Mouse (Mus musculus) ES-E14 (cell line): ENCODE measurements around the gene Gnb2.

Experiments used
- HCFC1 ChIP-seq: IDR thresholded peaks from 2 replicates; pipeline ENCODE4 v1.6.1; 2012; ENCODE audit warnings: low read length, inconsistent platforms, borderline replicate concordance; ENCODE audit not compliant: insufficient read depth
- MAFK ChIP-seq: IDR thresholded peaks from 2 replicates; pipeline ENCODE4 v1.6.1; 2014; ENCODE audit warnings: mild to moderate bottlenecking, low read depth, low read length, inconsistent platforms; ENCODE audit not compliant: insufficient read depth
- ZC3H11A ChIP-seq: IDR thresholded peaks from 2 replicates; pipeline ENCODE4 v1.6.1; 2012; ENCODE audit warnings: low read depth, mild to moderate bottlenecking, inconsistent platforms, low read length, borderline replicate concordance

DNA sequence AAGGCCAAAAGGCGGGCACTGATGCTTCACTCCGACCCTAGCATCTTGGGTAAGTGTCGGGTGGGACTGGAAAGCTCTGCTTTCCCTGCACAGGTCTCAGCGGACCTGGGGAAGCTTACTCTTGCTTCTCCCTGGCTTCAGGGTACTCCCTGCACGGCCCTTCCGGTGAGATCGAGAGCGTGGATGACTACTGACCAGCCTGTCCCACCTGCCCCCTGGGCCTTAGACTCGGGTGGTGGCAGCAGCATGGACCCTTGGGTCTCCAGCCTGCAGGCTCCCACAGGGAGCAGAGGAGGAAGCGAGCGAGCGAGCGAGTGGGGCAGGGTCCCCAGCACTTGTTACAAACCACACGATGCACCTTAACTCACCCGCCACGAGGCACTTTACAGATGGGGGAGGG, 7.8 kb downstream of the Gnb2 start:
- no peak for TF ChIP-seq MAFK
- TF ChIP-seq ZC3H11A = no peak
- TF ChIP-seq HCFC1 = no peak
